In the genomic region with DNA sequence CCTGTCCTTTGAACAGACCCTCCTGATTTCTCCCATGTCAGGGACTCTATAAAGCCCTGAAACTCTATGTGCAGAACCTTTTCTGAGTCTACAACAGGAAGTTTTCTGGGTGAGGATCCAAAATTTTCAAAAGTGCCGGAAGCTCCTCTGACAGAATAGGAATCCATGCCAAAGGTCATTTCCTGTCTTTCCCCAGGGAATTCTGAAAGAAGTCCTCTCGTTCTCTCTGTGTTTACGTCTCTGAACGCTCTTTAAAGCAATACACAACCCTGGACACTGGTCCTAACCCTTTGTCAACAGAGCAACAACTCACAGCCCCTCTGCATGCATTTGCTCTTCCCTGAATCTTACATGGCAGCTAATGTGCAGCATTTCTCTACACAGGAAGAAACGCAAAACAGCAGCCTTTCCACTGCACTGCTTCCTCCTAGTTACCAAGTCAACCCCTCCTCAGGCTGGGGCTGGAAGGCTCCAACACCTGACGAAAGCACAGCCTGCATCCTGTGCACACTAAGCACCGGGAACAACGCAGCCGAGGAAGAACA, we compare ENCODE assay signal across 10 mouse cellular contexts. TPM values are rescaled to one million over a fixed set of nuclear protein-coding genes. Genes with fewer than 3 reads are reported as not detected.
DNase-seq lines count a peak whose midpoint lies in the region; ATAC-seq and TF ChIP-seq lines count a peak whose summit lies in the region.
"Had no signal": no experiment of that assay in that cellular context is flagged by ENCODE, and none has a peak within 500 bp of the region (broad histone marks: within the 10 kb centered on the region; RNA-seq: fewer than 3 reads in every experiment).

No protein-coding gene starts in this region.

- H3K4me1 ChIP-seq in kidney, embryonic 14.5 days (ENCODE audit: control insufficient read depth, insufficient read depth, low read length) = no peaks in the 10 kb centered on the region
- peaks cover 15% of the 10 kb centered on the region for H3K4me1 ChIP-seq in heart, adult 2 months (ENCODE audit: control insufficient read depth, insufficient read depth, low read length)
- H3K4me1 ChIP-seq in kidney, adult 2 months (ENCODE audit: control insufficient read depth, insufficient read depth, low read length) = peaks cover 17% of the 10 kb centered on the region; the same call in 1 of the 2 replicates

- no peak overlapping the region for H3K4me3 ChIP-seq in kidney, embryonic 14.5 days (ENCODE audit: low read length)
- 0 out of 2 replicates have a peak overlapping the region, but pooled peaks have one; percentile 13 for H3K4me3 ChIP-seq in heart, adult 2 months
- H3K4me3 ChIP-seq in kidney, adult 2 months (ENCODE audit: insufficient read depth, low read depth, low read length) = no peak overlapping the region
- H3K4me3 ChIP-seq: erythroblast, embryonic 14.5 days had no signal

- H3K79me2 ChIP-seq in heart, adult 2 months (replicated peaks; ENCODE audit: control insufficient read depth, insufficient read depth, low read length) = no peaks in the 10 kb centered on the region

- intact Hi-C loops in heart, adult 2 months (cut with DNase I) = loop anchor here (2.0 kb wide), 1 partner anchor 20 kb away; a partner anchor contains a TSS

- peak; percentile 43 for DNase-seq in kidney, adult 11 months
- peak; percentile 52 to 60 for DNase-seq in heart, adult 2 months
- peak; percentile 90 for DNase-seq in kidney, adult 2 months
- peak; percentile 18 for DNase-seq in mesoderm, embryonic 11.5 days (ENCODE audit: low read depth, low spot score)
- no peak for DNase-seq in cerebellum, postnatal 10 days
- no peak for DNase-seq in thymus, postnatal 36 days

- H3K27ac ChIP-seq in kidney, embryonic 14.5 days (ENCODE audit: low read depth, low read length) = no peak overlapping the region; the same call in 1 of the 2 replicates
- H3K27ac ChIP-seq in heart, adult 2 months = peak overlapping the region; percentile 87
- peak overlapping the region; percentile 96 for H3K27ac ChIP-seq in kidney, adult 2 months (ENCODE audit: insufficient read depth, low read depth, low read length)
- H3K27ac ChIP-seq: liver, embryonic 14.5 days had no signal

- no peak overlapping the region for H3K4me2 ChIP-seq in kidney, embryonic 14.5 days (replicated peaks; ENCODE audit: low read depth, low read length)

- 62% methylated on average over 9 of the region's 9 CpGs for WGBS in kidney, embryonic 14.5 days
- 35% methylated on average over 9 of the region's 9 CpGs for WGBS in heart, adult 2 months
- WGBS in kidney, adult 2 months = 59% methylated on average over 9 of the region's 9 CpGs

- 0 out of 2 replicates have a peak, but pooled peaks have one; percentile 1 for TF ChIP-seq POLR2A in heart, adult 2 months (IDR thresholded peaks at IDR 0.05; ENCODE audit: insufficient read depth, low read depth, low read length)
- TF ChIP-seq POLR2A in kidney, adult 2 months (IDR thresholded peaks at IDR 0.05; ENCODE audit: low read depth, low read length) = no peak

- no peaks in the 10 kb centered on the region for H3K9me3 ChIP-seq in kidney, embryonic 14.5 days (ENCODE audit: control insufficient read depth, low read length)

- peaks cover 41% of the 10 kb centered on the region for H3K36me3 ChIP-seq in kidney, embryonic 14.5 days (ENCODE audit: control insufficient read depth, insufficient read depth, low read length)
- peaks cover 16% of the 10 kb centered on the region for H3K36me3 ChIP-seq in heart, adult 2 months (ENCODE audit: control insufficient read depth, insufficient read depth, low read length)
- H3K36me3 ChIP-seq in kidney, adult 2 months (ENCODE audit: control insufficient read depth, insufficient read depth, low read length) = peaks cover 1% of the 10 kb centered on the region

- no peak for ATAC-seq in kidney, embryonic 14.5 days (ENCODE audit: low FRiP score, low TSS enrichment)
- no peak for ATAC-seq in megakaryocyte, adult 5-6 weeks (ENCODE audit: poor library complexity, severe bottlenecking)

- peak; percentile 60; the same call in 1 of the 2 replicates for TF ChIP-seq EP300 in heart, adult 2 months (IDR thresholded peaks at IDR 0.05; ENCODE audit: insufficient read depth, low read depth, low read length)

- no peak overlapping the region for H3K9ac ChIP-seq in kidney, embryonic 14.5 days (ENCODE audit: low read depth, low read length)
- peak overlapping the region; percentile 26 for H3K9ac ChIP-seq in heart, adult 2 months (ENCODE audit: low read depth, low read length)
- H3K9ac ChIP-seq: liver, embryonic 14.5 days had no signal

- no peaks in the 10 kb centered on the region for H3K27me3 ChIP-seq in kidney, embryonic 14.5 days (ENCODE audit: control insufficient read depth, insufficient read depth, low read length)
- no peaks in the 10 kb centered on the region for H3K27me3 ChIP-seq in heart, adult 2 months (ENCODE audit: control insufficient read depth, insufficient read depth, low read length)
- no peaks in the 10 kb centered on the region for H3K27me3 ChIP-seq in kidney, adult 2 months (replicated peaks; ENCODE audit: control insufficient read depth, insufficient read depth, low read length)

- TF ChIP-seq CTCF in heart, adult 2 months (IDR thresholded peaks at IDR 0.05) = no peak
- TF ChIP-seq CTCF in kidney, adult 2 months (conservative IDR thresholded peaks at IDR 0.05; ENCODE audit: insufficient read depth, insufficient read length, low read depth, low read length) = no peak

RNA-seq across cellular contexts. Expression of a gene that starts 17.5 kb away (rescaled TPM):
- 27.2 and 43.3 TPM in 2 replicates for polyA plus RNA-seq in kidney, embryonic 14.5 days (2014; fragmentation: Nextera tagmentation; extraction: Ambion mirVana)
- 10 to 100 TPM; 29.5 to 45.1 TPM for total RNA-seq in heart, adult 2 months (2021)
- 13.3 and 16.3 TPM in 2 replicates for polyA plus RNA-seq in heart, adult 2 months (2012; rRNA removed)
- polyA plus RNA-seq in kidney, adult 2 months (2012; rRNA removed) = 15.9 and 16.6 TPM in 2 replicates
- 21.2 and 21.5 TPM in 2 replicates for total RNA-seq in megakaryocyte, adult 5-6 weeks (2015)
- total RNA-seq in megakaryocyte, adult 5-6 weeks (2017) = 43.2 and 66.3 TPM in 2 replicates

RNA-seq across cellular contexts. Expression of a gene that starts 20.5 kb away (rescaled TPM):
- 56.3 and 62.5 TPM in 2 replicates for polyA plus RNA-seq in kidney, embryonic 14.5 days (2014; fragmentation: Nextera tagmentation; extraction: Ambion mirVana)
- total RNA-seq in heart, adult 2 months (2021) = 10 to 100 TPM; 32.5 to 32.8 TPM
- 16.2 and 31.7 TPM in 2 replicates for polyA plus RNA-seq in heart, adult 2 months (2012; rRNA removed)
- 15.2 and 21.0 TPM in 2 replicates for polyA plus RNA-seq in kidney, adult 2 months (2012; rRNA removed)
- total RNA-seq in megakaryocyte, adult 5-6 weeks (2015) = 43.9 and 53.0 TPM in 2 replicates
- total RNA-seq in megakaryocyte, adult 5-6 weeks (2017) = 49.9 and 51.0 TPM in 2 replicates

Comparison
In these comparisons a context has a peak if more than half of its experiments do, and no peak if none do; other contexts are left out.
1. DNase-seq: peak in kidney, adult 11 months (single experiment), heart, adult 2 months (2 of 2), kidney, adult 2 months (single experiment) and mesoderm, embryonic 11.5 days (single experiment); none in cerebellum, postnatal 10 days (0 of 2) and thymus, postnatal 36 days (0 of 2).